21 mouse cellular contexts compared by ENCODE assay signal in genomic region chr2:116768459-116769047, GRCm38 (mm10).
DNase-seq lines count a peak whose midpoint lies in the region; ATAC-seq lines count a peak whose summit lies in the region.
"Had no signal": no experiment of that assay in that cellular context is flagged by ENCODE, and none has a peak within 500 bp of the region (broad histone marks: within the 10 kb centered on the region; RNA-seq: fewer than 3 reads in every experiment).

No protein-coding gene starts in this region.

- peak; percentile 55; the same call in 1 of the 2 replicates for ATAC-seq in forebrain, embryonic 11.5 days (replicated peaks; ENCODE audit: low FRiP score)
- ATAC-seq in heart, embryonic 16.5 days (replicated peaks; ENCODE audit: extremely low read depth, insufficient read depth, low FRiP score), result no peak
- ATAC-seq in neural tube, embryonic 14.5 days (ENCODE audit: low read depth), result peak; percentile 41; the same call in 1 of the 2 replicates

- H3K4me3 ChIP-seq in forebrain, embryonic 11.5 days (ENCODE audit: low read depth, low read length), result no peak overlapping the region
- no peak overlapping the region for H3K4me3 ChIP-seq in forebrain, embryonic 10.5 days
- peak overlapping the region; percentile 4 for H3K4me3 ChIP-seq in heart, embryonic 16.5 days (ENCODE audit: low read length)
- no peak overlapping the region for H3K4me3 ChIP-seq in heart, embryonic 10.5 days
- H3K4me3 ChIP-seq in neural tube, embryonic 14.5 days (ENCODE audit: low read depth, low read length), result no peak overlapping the region
- H3K4me3 ChIP-seq: hindbrain, embryonic 12.5 days; megakaryocyte, embryonic 14.5 days; neural tube, embryonic 13.5 days had no signal

- H3K27ac ChIP-seq in forebrain, embryonic 11.5 days (ENCODE audit: low read depth, low read length), result no peak overlapping the region
- no peak overlapping the region for H3K27ac ChIP-seq in forebrain, embryonic 10.5 days
- H3K27ac ChIP-seq in heart, embryonic 16.5 days (ENCODE audit: low read length), result no peak overlapping the region
- no peak overlapping the region for H3K27ac ChIP-seq in heart, embryonic 10.5 days
- H3K27ac ChIP-seq in neural tube, embryonic 14.5 days (ENCODE audit: low read depth, low read length), result no peak overlapping the region
- H3K27ac ChIP-seq: hindbrain, embryonic 12.5 days; liver, embryonic 14.5 days; neural tube, embryonic 13.5 days had no signal

- H3K27me3 ChIP-seq in forebrain, embryonic 11.5 days (ENCODE audit: control insufficient read depth, insufficient read depth, low read length), result no peaks in the 10 kb centered on the region
- H3K27me3 ChIP-seq in forebrain, embryonic 10.5 days (ENCODE audit: poor library complexity, severe bottlenecking), result no peaks in the 10 kb centered on the region
- H3K27me3 ChIP-seq in heart, embryonic 16.5 days (ENCODE audit: control insufficient read depth, insufficient read depth, low read length), result peaks cover 13% of the 10 kb centered on the region; the same call in 1 of the 2 replicates
- H3K27me3 ChIP-seq in heart, embryonic 10.5 days (ENCODE audit: insufficient read depth, poor library complexity, severe bottlenecking), result peaks cover 5% of the 10 kb centered on the region; the same call in 1 of the 2 replicates
- H3K27me3 ChIP-seq in neural tube, embryonic 14.5 days (ENCODE audit: control insufficient read depth, insufficient read depth, low read length), result no peaks in the 10 kb centered on the region
- H3K27me3 ChIP-seq: hindbrain, embryonic 12.5 days; megakaryocyte, embryonic 14.5 days; neural tube, embryonic 13.5 days had no signal

- H3K4me2 ChIP-seq in forebrain, embryonic 11.5 days (ENCODE audit: low read depth, low read length, severe bottlenecking), result no peak overlapping the region
- H3K4me2 ChIP-seq in heart, embryonic 16.5 days (ENCODE audit: low read depth, low read length), result peak overlapping the region; percentile 39; the same call in 1 of the 2 replicates
- H3K4me2 ChIP-seq in neural tube, embryonic 14.5 days (ENCODE audit: low read depth, low read length), result no peak overlapping the region
- H3K4me2 ChIP-seq: hindbrain, embryonic 12.5 days; lung, embryonic 14.5 days; neural tube, embryonic 13.5 days had no signal

- no peaks in the 10 kb centered on the region for H3K36me3 ChIP-seq in forebrain, embryonic 11.5 days (ENCODE audit: control insufficient read depth, insufficient read depth, low read length)
- no peaks in the 10 kb centered on the region for H3K36me3 ChIP-seq in forebrain, embryonic 10.5 days (replicated peaks)
- no peaks in the 10 kb centered on the region for H3K36me3 ChIP-seq in heart, embryonic 16.5 days (ENCODE audit: control insufficient read depth, insufficient read depth)
- no peaks in the 10 kb centered on the region for H3K36me3 ChIP-seq in heart, embryonic 10.5 days
- H3K36me3 ChIP-seq in neural tube, embryonic 14.5 days (ENCODE audit: control insufficient read depth, insufficient read depth, low read length), result no peaks in the 10 kb centered on the region
- H3K36me3 ChIP-seq: hindbrain, embryonic 12.5 days; neural tube, embryonic 13.5 days had no signal

- H3K4me1 ChIP-seq in forebrain, embryonic 11.5 days (replicated peaks; ENCODE audit: control insufficient read depth, insufficient read depth, low read length), result no peaks in the 10 kb centered on the region
- H3K4me1 ChIP-seq in forebrain, embryonic 10.5 days, result peaks cover 6% of the 10 kb centered on the region; the same call in 1 of the 2 replicates
- H3K4me1 ChIP-seq in heart, embryonic 16.5 days (ENCODE audit: control insufficient read depth, insufficient read depth, low read length), result peaks cover 4% of the 10 kb centered on the region; the same call in 1 of the 2 replicates
- no peaks in the 10 kb centered on the region for H3K4me1 ChIP-seq in heart, embryonic 10.5 days
- H3K4me1 ChIP-seq in neural tube, embryonic 14.5 days (ENCODE audit: control insufficient read depth, insufficient read depth, low read length), result no peaks in the 10 kb centered on the region
- H3K4me1 ChIP-seq: hindbrain, embryonic 12.5 days; megakaryocyte, embryonic 14.5 days; neural tube, embryonic 13.5 days had no signal

- 64% methylated on average over 15 of the region's 15 CpGs for WGBS in forebrain, embryonic 11.5 days
- 79% methylated on average over 15 of the region's 15 CpGs for WGBS in forebrain, embryonic 10.5 days
- WGBS in heart, embryonic 16.5 days, result 39% methylated on average over 15 of the region's 15 CpGs
- 55% methylated on average over 15 of the region's 15 CpGs for WGBS in heart, embryonic 10.5 days
- WGBS in neural tube, embryonic 14.5 days, result 68% methylated on average over 15 of the region's 15 CpGs

- no peaks in the 10 kb centered on the region for H3K9me3 ChIP-seq in forebrain, embryonic 11.5 days (ENCODE audit: control insufficient read depth, low read length)
- no peaks in the 10 kb centered on the region for H3K9me3 ChIP-seq in forebrain, embryonic 10.5 days
- no peaks in the 10 kb centered on the region for H3K9me3 ChIP-seq in heart, embryonic 16.5 days (replicated peaks; ENCODE audit: control insufficient read depth, low read length)
- no peaks in the 10 kb centered on the region for H3K9me3 ChIP-seq in heart, embryonic 10.5 days
- no peaks in the 10 kb centered on the region for H3K9me3 ChIP-seq in neural tube, embryonic 14.5 days (ENCODE audit: control insufficient read depth, low read length)
- H3K9me3 ChIP-seq: hindbrain, embryonic 12.5 days; megakaryocyte, embryonic 14.5 days; neural tube, embryonic 13.5 days had no signal

- H3K9ac ChIP-seq in forebrain, embryonic 11.5 days (ENCODE audit: low read length), result no peak overlapping the region
- H3K9ac ChIP-seq in heart, embryonic 16.5 days (ENCODE audit: low read length), result no peak overlapping the region
- no peak overlapping the region for H3K9ac ChIP-seq in neural tube, embryonic 14.5 days (replicated peaks; ENCODE audit: low read depth, low read length)
- H3K9ac ChIP-seq: hindbrain, embryonic 12.5 days; liver, embryonic 14.5 days; lung, embryonic 14.5 days; neural tube, embryonic 13.5 days had no signal

- DNase-seq in forebrain, embryonic 11.5 days (ENCODE audit: low spot score), result no peak
- no peak for DNase-seq in forebrain, embryonic 10.5 days (ENCODE audit: extremely low spot score, low spot score)
- no peak for DNase-seq in heart, embryonic 10.5 days (ENCODE audit: low spot score)
- DNase-seq in neural tube, embryonic 10.5 days (ENCODE audit: extremely low spot score, low spot score), result no peak
- no peak for DNase-seq in right cerebral cortex, postnatal 10 days (ENCODE audit: low spot score in 2 of 2)
- DNase-seq in gastrocnemius, adult 18-20 months (ENCODE audit: low spot score), result no peak
- DNase-seq: adrenal gland, postnatal 14 days; cerebellum, adult 9-10 months; gastrocnemius, postnatal 14 days; heart, adult 11 months; kidney, adult 18-20 months; kidney, postnatal 4 days; right cerebral cortex, postnatal 4 days; thymus, postnatal 14 days had no signal
